Mouse (Mus musculus) embryonic facial prominence, embryonic 13.5 days (tissue): ENCODE measurements around the gene Btn1a1. TPM values are rescaled to one million over a fixed set of nuclear protein-coding genes. Genes with fewer than 3 reads are reported as not detected.

ENCODE experiments used
- ATAC-seq: fragments of 200-750 bp; cut with Nextera tagmentation; 2 replicates; pipeline ENCODE4 v1.8.0; 2017; ENCODE audit warnings: low read depth; ENCODE audit not compliant: insufficient number of reproducible peaks, insufficient read depth, low FRiP score, low TSS enrichment
- H3K27ac ChIP-seq: fragments of 300-500 bp; sonication (generic); 2 replicates; pipeline ENCODE4 v1.5.1; 2015; ENCODE audit warnings: moderate library complexity, mild to moderate bottlenecking, inconsistent platforms
- H3K27me3 ChIP-seq: fragments of 300-500 bp; sonication (generic); 2 replicates; pipeline ENCODE4 v1.6.1; 2015; ENCODE audit warnings: mild to moderate bottlenecking, inconsistent platforms
- H3K36me3 ChIP-seq: fragments of 300-500 bp; sonication (generic); 2 replicates; pipeline ENCODE4 v1.6.1; 2015; ENCODE audit warnings: mild to moderate bottlenecking, inconsistent platforms
- H3K4me1 ChIP-seq: fragments of 300-500 bp; sonication (generic); 2 replicates; pipeline ENCODE4 v1.6.1; 2015; ENCODE audit warnings: inconsistent platforms
- H3K4me2 ChIP-seq: fragments of 300-500 bp; sonication (generic); 2 replicates; pipeline ENCODE4 v1.6.1; 2015; ENCODE audit warnings: moderate library complexity, mild to moderate bottlenecking, inconsistent platforms
- H3K4me3 ChIP-seq: fragments of 300-500 bp; sonication (generic); 2 replicates; pipeline ENCODE4 v1.5.1; 2015; ENCODE audit warnings: mild to moderate bottlenecking, inconsistent platforms
- H3K9ac ChIP-seq: fragments of 300-500 bp; sonication (generic); 2 replicates; pipeline ENCODE4 v1.6.1; 2015; ENCODE audit warnings: mild to moderate bottlenecking, inconsistent platforms
- H3K9me3 ChIP-seq: fragments of 300-500 bp; sonication (generic); 2 replicates; pipeline ENCODE4 v1.6.1; 2016; ENCODE audit warnings: inconsistent platforms
- WGBS: fragments of 180-500 bp; shearing (Covaris S2); methylation state at CpG from one replicate; pipeline ENCODE4 v1.1.7; 2015; ENCODE audit warnings: mixed read lengths; 5-methylcytosine and 5-hydroxymethylcytosine counted together
- polyA plus RNA-seq: library from polyadenylated mRNA; unstranded; fragments of >200 nt; fragmentation: Nextera tagmentation; extraction: Ambion mirVana; gene quantifications from 2 replicates; pipeline ENCODE4 v1.2.1, GENCODE M21; 2015

Btn1a1 gene
- not detected in 2 replicates for polyA plus RNA-seq

- no peaks in the 10 kb centered on the region; the same call in 1 of the 2 replicates for H3K27me3 ChIP-seq
- H3K36me3 ChIP-seq: no peaks in the 10 kb centered on the region
- peak within 1 kb of the TSS; percentile 80 for H3K4me2 ChIP-seq
- H3K27ac ChIP-seq: no peak within 1 kb of the TSS
- H3K9ac ChIP-seq: peak within 1 kb of the TSS; percentile 71
- peak within 1 kb of the TSS; percentile 53 for H3K4me3 ChIP-seq
- no peaks in the 10 kb centered on the region for H3K9me3 ChIP-seq
- H3K4me1 ChIP-seq: peaks cover 15% of the 10 kb centered on the region
- no peak for ATAC-seq
- whole genome bisulfite sequencing: 1% methylated on average over 7 of the region's 7 CpGs
Measured at GRCm38 (mm10) chr13:23465600-23466109, at the start of gene Btn1a1. Gene Btn1a1 (minus strand): TSS chr13:23465901.

GRCm38 (mm10) chr13:23515281-23515680 is 49.6 kb upstream of the Btn1a1 start:
- no peak overlapping the region for H3K9ac ChIP-seq
- WGBS: 72% methylated on average over 5 of the region's 5 CpGs
- no peak overlapping the region for H3K27ac ChIP-seq
- peaks cover 4% of the 10 kb centered on the region for H3K4me1 ChIP-seq
- no peak overlapping the region for H3K4me3 ChIP-seq
- no peak for ATAC-seq
- no peaks in the 10 kb centered on the region for H3K27me3 ChIP-seq
- H3K36me3 ChIP-seq: no peaks in the 10 kb centered on the region
- no peak overlapping the region for H3K4me2 ChIP-seq
- no peaks in the 10 kb centered on the region for H3K9me3 ChIP-seq

DNA sequence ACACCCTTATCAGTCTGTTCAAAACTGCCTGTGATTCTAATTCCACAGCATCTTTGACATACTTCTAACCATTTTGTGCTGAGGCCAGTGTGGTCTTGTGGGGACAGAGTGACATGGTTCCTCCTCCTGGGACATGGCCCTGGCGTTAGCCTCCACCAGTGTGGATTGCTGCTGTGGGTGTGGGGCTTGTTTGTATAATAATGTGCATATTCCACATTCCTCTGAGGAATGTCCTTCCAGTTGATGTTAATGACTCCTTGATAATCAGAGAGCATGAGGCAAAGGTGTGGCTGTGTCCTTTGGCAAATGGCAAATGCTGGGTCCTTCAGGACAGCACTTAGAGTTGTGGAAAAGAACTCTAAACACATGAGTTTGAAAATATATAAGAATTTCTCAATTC is 47.8 kb upstream of the Btn1a1 start:
- no peaks in the 10 kb centered on the region for H3K9me3 ChIP-seq

GRCm38 (mm10) chr13:23510127-23510526 is 44.4 kb upstream of the Btn1a1 start:
- Histone ChIP-seq H3K4me3 (no peak overlapping the region), H3K9me3 (no peaks in the 10 kb centered on the region), H3K4me2 (no peak overlapping the region), H3K27me3 (no peaks in the 10 kb centered on the region), H3K4me1 (peaks cover 12% of the 10 kb centered on the region; the same call in 1 of the 2 replicates), H3K36me3 (no peaks in the 10 kb centered on the region), H3K27ac (no peak overlapping the region), H3K9ac (no peak overlapping the region)
- no peak for ATAC-seq
- WGBS: 26% methylated on average over 1 of the region's 1 CpGs

More for the DNA sequence above, 47.8 kb upstream of the Btn1a1 start:
- Histone ChIP-seq H3K27ac (no peak overlapping the region), H3K4me3 (no peak overlapping the region), H3K36me3 (no peaks in the 10 kb centered on the region), H3K4me2 (no peak overlapping the region), H3K4me1 (peaks cover 4% of the 10 kb centered on the region), H3K27me3 (no peaks in the 10 kb centered on the region), H3K9ac (no peak overlapping the region)
- no peak for ATAC-seq
- WGBS: 79% methylated on average over 1 of the region's 1 CpGs

DNA sequence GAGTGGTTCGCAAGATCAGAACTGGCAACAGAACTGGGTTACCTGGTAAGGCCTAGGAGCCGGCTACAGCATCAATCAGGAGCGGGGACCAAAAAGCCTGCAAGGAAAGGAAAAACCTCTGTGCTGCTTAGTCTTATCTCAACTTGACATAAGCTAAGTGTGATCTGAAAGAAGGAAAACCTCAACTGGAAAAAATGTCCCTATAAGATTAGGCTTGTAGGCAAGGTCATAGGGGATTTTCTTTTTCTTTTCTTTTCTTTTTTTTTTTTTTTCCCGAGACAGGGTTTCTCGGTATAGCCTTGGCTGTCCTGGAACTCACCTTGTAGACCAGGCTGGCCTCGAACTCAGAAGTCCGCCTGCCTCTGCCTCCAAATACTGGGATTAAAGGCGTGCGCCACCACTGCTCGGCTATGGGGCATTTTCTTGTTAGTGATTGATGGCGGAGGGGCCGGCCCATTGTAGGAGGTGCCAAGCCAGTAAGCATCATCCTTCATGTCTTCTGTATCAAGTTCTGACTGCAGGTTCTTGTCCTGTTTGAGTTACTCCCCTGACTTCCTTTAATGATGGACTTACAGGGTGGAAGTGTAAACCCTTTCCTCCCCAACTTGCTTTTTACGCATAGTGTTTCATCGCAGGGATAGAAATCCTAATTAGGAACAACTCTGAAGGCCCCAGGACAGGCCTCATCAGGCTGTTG is 41.3 kb upstream of the Btn1a1 start:
- peaks cover 17% of the 10 kb centered on the region; the same call in 1 of the 2 replicates for H3K4me1 ChIP-seq
- no peak overlapping the region for H3K27ac ChIP-seq
- H3K9me3 ChIP-seq: no peaks in the 10 kb centered on the region
- peak overlapping the region; percentile 35 for H3K4me3 ChIP-seq
- ATAC-seq: no peak
- 21% methylated on average over 14 of the region's 14 CpGs for WGBS
- peak overlapping the region; percentile 60 for H3K4me2 ChIP-seq
- no peak overlapping the region for H3K9ac ChIP-seq
- no peaks in the 10 kb centered on the region for H3K27me3 ChIP-seq
- no peaks in the 10 kb centered on the region for H3K36me3 ChIP-seq

DNA sequence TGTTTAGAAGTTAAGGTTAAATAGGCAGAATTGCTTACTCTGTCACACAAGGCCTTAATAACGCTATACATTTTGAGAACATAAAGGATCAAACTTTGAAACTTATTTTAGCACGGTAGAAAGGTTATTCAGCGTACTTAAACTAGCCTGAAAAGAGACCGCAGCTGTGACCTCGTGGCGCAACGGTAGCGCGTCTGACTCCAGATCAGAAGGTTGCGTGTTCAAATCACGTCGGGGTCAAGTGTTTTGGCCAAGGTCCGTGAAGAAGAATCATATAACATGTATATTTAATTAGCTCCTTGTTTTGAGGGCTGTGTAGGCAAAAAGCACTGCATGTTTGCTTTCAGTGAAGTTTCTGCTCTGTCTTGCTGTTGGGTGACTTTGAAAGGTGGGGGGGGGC is 40.6 kb upstream of the Btn1a1 start:
- Histone ChIP-seq H3K9me3 (no peaks in the 10 kb centered on the region), H3K36me3 (no peaks in the 10 kb centered on the region), H3K4me1 (peaks cover 20% of the 10 kb centered on the region; the same call in 1 of the 2 replicates), H3K4me3 (peak overlapping the region; percentile 35), H3K27ac (peak overlapping the region; percentile 60; the same call in 1 of the 2 replicates), H3K4me2 (peak overlapping the region; percentile 60), H3K27me3 (no peaks in the 10 kb centered on the region), H3K9ac (no peak overlapping the region)
- WGBS: 4% methylated on average over 13 of the region's 13 CpGs
- ATAC-seq: no peak

GRCm38 (mm10) chr13:23505662-23506345 is 40.1 kb upstream of the Btn1a1 start:
- H3K36me3 ChIP-seq: no peaks in the 10 kb centered on the region
- 6% methylated on average over 14 of the region's 14 CpGs for WGBS
- peak overlapping the region; percentile 60 for H3K27ac ChIP-seq
- no peaks in the 10 kb centered on the region for H3K27me3 ChIP-seq
- no peaks in the 10 kb centered on the region for H3K9me3 ChIP-seq
- H3K9ac ChIP-seq: peak overlapping the region; percentile 59
- H3K4me3 ChIP-seq: peak overlapping the region; percentile 35
- H3K4me1 ChIP-seq: peaks cover 20% of the 10 kb centered on the region; the same call in 1 of the 2 replicates
- peak overlapping the region; percentile 60 for H3K4me2 ChIP-seq
- ATAC-seq: no peak

DNA sequence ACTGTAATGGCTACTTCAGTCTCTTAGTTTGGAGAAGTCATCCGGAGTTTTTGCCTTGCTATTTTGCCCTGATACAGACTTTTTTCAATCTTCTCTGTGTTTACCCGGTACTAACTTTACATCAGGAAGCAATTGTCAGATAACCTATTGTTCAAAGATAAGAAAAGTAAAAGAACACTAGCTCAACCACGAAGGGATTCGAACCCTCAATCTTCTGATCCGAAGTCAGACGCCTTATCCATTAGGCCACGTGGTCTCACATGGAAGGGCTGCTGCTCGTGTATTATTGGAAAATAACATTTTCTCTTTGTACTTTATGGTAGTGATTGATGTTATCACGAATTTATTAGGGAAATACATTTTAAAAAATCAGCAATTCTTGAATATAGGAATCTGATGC is 38.1 kb upstream of the Btn1a1 start:
- Histone ChIP-seq H3K27ac (no peak overlapping the region), H3K4me1 (peaks cover 23% of the 10 kb centered on the region), H3K9ac (no peak overlapping the region), H3K27me3 (no peaks in the 10 kb centered on the region), H3K4me3 (peak overlapping the region; percentile 5; the same call in 1 of the 2 replicates), H3K4me2 (peak overlapping the region; percentile 25), H3K9me3 (no peaks in the 10 kb centered on the region), H3K36me3 (no peaks in the 10 kb centered on the region)
- no peak for ATAC-seq
- 2% methylated on average over 9 of the region's 9 CpGs for WGBS

GRCm38 (mm10) chr13:23502916-23503315 is 37.2 kb upstream of the Btn1a1 start:
- H3K4me2 ChIP-seq: no peak overlapping the region
- no peaks in the 10 kb centered on the region for H3K9me3 ChIP-seq
- WGBS: 22% methylated on average over 4 of the region's 4 CpGs
- H3K9ac ChIP-seq: no peak overlapping the region
- no peak overlapping the region for H3K4me3 ChIP-seq
- H3K27me3 ChIP-seq: no peaks in the 10 kb centered on the region
- no peaks in the 10 kb centered on the region for H3K36me3 ChIP-seq
- peaks cover 30% of the 10 kb centered on the region for H3K4me1 ChIP-seq
- ATAC-seq: no peak
- H3K27ac ChIP-seq: no peak overlapping the region

GRCm38 (mm10) chr13:23502031-23502567 is 36.4 kb upstream of the Btn1a1 start:
- Histone ChIP-seq H3K27me3 (no peaks in the 10 kb centered on the region), H3K9me3 (no peaks in the 10 kb centered on the region), H3K36me3 (no peaks in the 10 kb centered on the region), H3K4me2 (peak overlapping the region; percentile 42), H3K27ac (no peak overlapping the region), H3K9ac (no peak overlapping the region), H3K4me1 (peaks cover 33% of the 10 kb centered on the region), H3K4me3 (peak overlapping the region; percentile 15; the same call in 1 of the 2 replicates)
- WGBS: 27% methylated on average over 9 of the region's 9 CpGs
- ATAC-seq: no peak

GRCm38 (mm10) chr13:23501511-23501910 is 35.8 kb upstream of the Btn1a1 start:
- H3K27ac ChIP-seq: no peak overlapping the region
- WGBS: 18% methylated on average over 5 of the region's 5 CpGs
- no peaks in the 10 kb centered on the region for H3K9me3 ChIP-seq
- peak overlapping the region; percentile 15; the same call in 1 of the 2 replicates for H3K4me3 ChIP-seq
- peak overlapping the region; percentile 42 for H3K4me2 ChIP-seq
- H3K4me1 ChIP-seq: peaks cover 31% of the 10 kb centered on the region
- H3K36me3 ChIP-seq: no peaks in the 10 kb centered on the region
- H3K27me3 ChIP-seq: no peaks in the 10 kb centered on the region
- no peak overlapping the region for H3K9ac ChIP-seq
- no peak for ATAC-seq
